Mouse (Mus musculus) CH12.LX (cell line): ENCODE data around the gene Slc5a10. TPM values are rescaled to one million over a fixed set of nuclear protein-coding genes. Genes with fewer than 3 reads are reported as not detected.

Experiments
- DNase-seq: peaks from one replicate; pipeline ENCODE4 v3.0.0-alpha.2; 2013; ENCODE audit errors: extremely low read depth
- H3K27ac ChIP-seq: 2 replicates; pipeline ENCODE4 v1.5.1; 2012; ENCODE audit warnings: low read depth, mild to moderate bottlenecking, control low read depth, moderate library complexity; ENCODE audit not compliant: insufficient read depth
- H3K27me3 ChIP-seq: replicated peaks from 2 replicates; pipeline ENCODE3; 2012; ENCODE audit warnings: inconsistent platforms
- H3K36me3 ChIP-seq, 2 experiments: replicated peaks in 1 of 2; 2 replicates each; pipeline versions ENCODE3 to v1.6.1; 2012; ENCODE audit warnings: inconsistent platforms in 1 of 2, low read length in 1 of 2, mild to moderate bottlenecking in 1 of 2, mixed read lengths in 1 of 2, moderate library complexity in 1 of 2; ENCODE audit not compliant: control insufficient read depth in 1 of 2, insufficient read depth in 1 of 2
- H3K4me1 ChIP-seq, 2 experiments: 2 replicates each; pipeline ENCODE4 v1.6.1; 2012; ENCODE audit warnings: inconsistent platforms in 1 of 2, moderate library complexity in 1 of 2; ENCODE audit not compliant: insufficient read depth in 2 of 2, control insufficient read depth in 1 of 2
- H3K4me2 ChIP-seq: 2 replicates; pipeline ENCODE4 v1.6.1; 2012; ENCODE audit warnings: low read depth, mild to moderate bottlenecking, control low read depth; ENCODE audit not compliant: poor library complexity, insufficient read depth, severe bottlenecking
- H3K4me3 ChIP-seq, 3 experiments: fragments of 150-350 bp in 1 of 3; sonication (generic) in 1 of 3; replicated peaks in 1 of 3; 2 replicates each; pipeline versions ENCODE3 to v1.5.1; 2011 to 2012; ENCODE audit warnings: low read depth in 2 of 3, low read length in 2 of 3, mild to moderate bottlenecking in 2 of 3, moderate library complexity in 2 of 3, control low read depth in 1 of 3, improper control_type of control experiment in 1 of 3, inconsistent platforms in 1 of 3, mixed read lengths in 1 of 3; ENCODE audit not compliant: poor library complexity in 1 of 3
- H3K79me2 ChIP-seq: replicated peaks from 2 replicates; pipeline ENCODE4 v1.6.1; 2012; ENCODE audit warnings: mild to moderate bottlenecking, moderate library complexity; ENCODE audit not compliant: control insufficient read depth, poor library complexity, insufficient read depth, severe bottlenecking; ENCODE audit errors: extremely low read depth
- H3K9ac ChIP-seq: 2 replicates; pipeline ENCODE4 v1.6.1; 2012; ENCODE audit warnings: low read depth, mild to moderate bottlenecking, control low read depth, moderate library complexity; ENCODE audit not compliant: insufficient read depth
- H3K9me3 ChIP-seq: replicated peaks from 2 replicates; pipeline ENCODE3; 2012; ENCODE audit warnings: low read length, inconsistent platforms, mixed read lengths
- CHD1 ChIP-seq: IDR thresholded peaks from 2 replicates; pipeline ENCODE4 v1.6.1; 2012; ENCODE audit warnings: low read depth, low read length, improper control_type of control experiment, inconsistent platforms
- CHD2 ChIP-seq: IDR thresholded peaks from 2 replicates; pipeline ENCODE4 v1.6.1; 2011; ENCODE audit warnings: low read length, improper control_type of control experiment
- CTCF ChIP-seq, 2 experiments: IDR thresholded peaks in 1 of 2; conservative IDR thresholded peaks in 1 of 2; 2 replicates each; pipeline ENCODE4 v1.5.1; 2011 to 2012; ENCODE audit warnings: low read depth in 2 of 2, low read length in 2 of 2, improper control_type of control experiment in 1 of 2, inconsistent platforms in 1 of 2, mild to moderate bottlenecking in 1 of 2, moderate library complexity in 1 of 2
- ELF1 ChIP-seq: IDR thresholded peaks from 2 replicates; pipeline ENCODE4 v1.6.1; 2014; ENCODE audit warnings: low read depth, mild to moderate bottlenecking, inconsistent platforms, low read length, improper control_type of control experiment
- EP300 ChIP-seq: IDR thresholded peaks from 2 replicates; pipeline ENCODE4 v1.6.1; 2011; ENCODE audit warnings: low read length, improper control_type of control experiment
- IRF4 ChIP-seq: IDR thresholded peaks from 2 replicates; pipeline ENCODE4 v1.6.1; 2014; ENCODE audit warnings: low read depth, mild to moderate bottlenecking, inconsistent platforms, low read length, improper control_type of control experiment
- JUND ChIP-seq: conservative IDR thresholded peaks from 2 replicates; pipeline ENCODE4 v1.6.1; 2011; ENCODE audit warnings: low read depth, low read length, improper control_type of control experiment
- MAFK ChIP-seq: IDR thresholded peaks from 2 replicates; pipeline ENCODE4 v1.6.1; 2011; ENCODE audit warnings: low read length, improper control_type of control experiment; ENCODE audit not compliant: insufficient replicate concordance
- MEF2A ChIP-seq: IDR thresholded peaks from 2 replicates; pipeline ENCODE4 v1.6.1; 2014; ENCODE audit warnings: low read depth, mild to moderate bottlenecking, inconsistent platforms, low read length, improper control_type of control experiment, borderline replicate concordance
- MYC ChIP-seq: IDR thresholded peaks from 2 replicates; pipeline ENCODE4 v1.6.1; 2011; ENCODE audit warnings: low read depth, mild to moderate bottlenecking, improper control_type of control experiment, low read length
- NRF1 ChIP-seq: IDR thresholded peaks from 2 replicates; pipeline ENCODE4 v1.6.1; 2014; ENCODE audit warnings: low read depth, mild to moderate bottlenecking, inconsistent platforms, low read length, improper control_type of control experiment, moderate library complexity
- TBP ChIP-seq: conservative IDR thresholded peaks from 2 replicates; pipeline ENCODE4 v1.6.1; 2011; ENCODE audit warnings: low read depth, low read length, improper control_type of control experiment
- TCF12 ChIP-seq: IDR thresholded peaks from 2 replicates; pipeline ENCODE4 v1.6.1; 2014; ENCODE audit warnings: low read depth, mild to moderate bottlenecking, inconsistent platforms, low read length, improper control_type of control experiment
- USF1 ChIP-seq: IDR thresholded peaks from 2 replicates; pipeline ENCODE4 v1.6.1; 2014; ENCODE audit warnings: low read depth, mild to moderate bottlenecking, inconsistent platforms, low read length, improper control_type of control experiment
- ZC3H11A ChIP-seq: IDR thresholded peaks from 2 replicates; pipeline ENCODE4 v1.6.1; 2012; ENCODE audit warnings: low read depth, mild to moderate bottlenecking, inconsistent platforms, low read length, improper control_type of control experiment
- ZMIZ1 ChIP-seq: IDR thresholded peaks from 2 replicates; pipeline ENCODE4 v1.6.1; 2012; ENCODE audit warnings: low read depth, mild to moderate bottlenecking, inconsistent platforms, low read length, improper control_type of control experiment
- dilution Hi-C: fragments of 300-500 bp; cut with MboI; formaldehyde crosslinking; loops from 2 replicates; pipeline ENCODE4 v1.14.3; 2020; ENCODE audit warnings: low sequenced_read_pairs; ENCODE audit not compliant: extremely low pct_unique_long_range_greater_than_20kb, extremely low pct_ligation_motif_present
- in situ Hi-C: fragments of 300-500 bp; cut with MboI; formaldehyde crosslinking; loops from 3 replicates; pipeline ENCODE4 v1.14.3; 2019; ENCODE audit warnings: low sequenced_read_pairs, low pct_ligation_motif_present, low pct_unique_long_range_greater_than_20kb, mixed read lengths
- polyA plus RNA-seq: library from polyadenylated mRNA; unstranded; fragments of >175 nt; gene quantifications from 2 replicates; pipeline ENCODE4 v1.2.1, GENCODE M21; 2012; ENCODE audit warnings: low read depth; ENCODE audit not compliant: insufficient read length
- total RNA-seq, 2 experiments: library from RNA; depleted of rRNA; stranded (reverse); fragments of 300-350 nt in 1 of 2; fragments of >200 nt in 1 of 2; gene quantifications; 2 replicates each; pipeline ENCODE4 v1.2.3; 2012 to 2014

Slc5a10 gene
- total and polyA plus RNA-seq, 3 experiments = 0.70 to 1.6 (median 1.4) TPM

- peaks cover 0 to 7% of the 10 kb centered on the region in 2 experiments; a peak in 1 of 4 replicates for H3K4me1 ChIP-seq
- TF ChIP-seq IRF4 (no peak), CTCF (conservative IDR thresholded peaks at IDR 0.05 in 1 of 2, IDR thresholded peaks at IDR 0.05 in 1 of 2; ENCODE audit: low read depth in 2 of 2, low read length in 2 of 2) (no peak), CHD1 (no peak), MAFK (no peak), ZMIZ1 (no peak), ELF1 (no peak), ZC3H11A (no peak), NRF1 (no peak), MYC (no peak), JUND (no peak), TBP (no peak), CHD2 (no peak), EP300 (no peak), MEF2A (no peak), TCF12 (no peak)
- TF ChIP-seq, all 38 proteins: peak for 0
- DNase-seq = no peak
- Histone ChIP-seq H3K4me2 (no peak overlapping the region), H3K4me3 (no peak overlapping the region), H3K9me3 (no peaks in the 10 kb centered on the region), H3K27ac (no peak overlapping the region), H3K27me3 (no peaks in the 10 kb centered on the region), H3K36me3 (peaks cover 65 to 91% of the 10 kb centered on the region in 2 experiments), H3K79me2 (no peaks in the 10 kb centered on the region; the same call in 1 of the 2 replicates), H3K9ac (no peak overlapping the region)
- in situ Hi-C loops = no loop called here
- dilution Hi-C loops = no loop called here
Observed at GRCm38 (mm10) chr11:61745781-61746180, 25.2 kb upstream of the Slc5a10 start.

GRCm38 (mm10) chr11:61744460-61744859 lies 23.8 kb upstream of the Slc5a10 start:
- H3K79me2 ChIP-seq = no peaks in the 10 kb centered on the region
- DNase-seq = no peak
- H3K27ac ChIP-seq = no peak overlapping the region
- H3K36me3 ChIP-seq = peaks cover 64 to 90% of the 10 kb centered on the region in 2 experiments
- TF ChIP-seq CTCF (conservative IDR thresholded peaks at IDR 0.05 in 1 of 2, IDR thresholded peaks at IDR 0.05 in 1 of 2; ENCODE audit: low read depth in 2 of 2, low read length in 2 of 2) (peak; percentile 35 to 45; a peak in 3 of 4 replicates), USF1 (no peak)
- no peaks in the 10 kb centered on the region for H3K9me3 ChIP-seq
- peaks cover 0 to 7% of the 10 kb centered on the region in 2 experiments; a peak in 1 of 4 replicates for H3K4me1 ChIP-seq
- dilution Hi-C loops (no loop called here), in situ Hi-C loops (no loop called here)
- no peak overlapping the region for H3K9ac ChIP-seq
- H3K4me2 ChIP-seq = no peak overlapping the region
- no peak overlapping the region for H3K4me3 ChIP-seq
- no peaks in the 10 kb centered on the region for H3K27me3 ChIP-seq
